Mouse (Mus musculus): ENCODE data around the gene Cald1. TPM values are rescaled to one million over a fixed set of nuclear protein-coding genes. Genes with fewer than 3 reads are reported as not detected.

The Cald1 gene
- total RNA-seq, 2 experiments from 2014 or later: 23.3 to 35.0 TPM

GRCm38 (mm10) chr6:34609892-34610829 lies 11.9 kb downstream of the Cald1 start:
- DNase-seq (ENCODE audit: low spot score): peak; percentile 75

GRCm38 (mm10) chr6:34613122-34613521 lies 14.8 kb downstream of the Cald1 start:
- no peak for DNase-seq (ENCODE audit: low spot score)

GRCm38 (mm10) chr6:34615419-34615818 lies 17.1 kb downstream of the Cald1 start:
- DNase-seq (ENCODE audit: low spot score): no peak

- no peak for DNase-seq (ENCODE audit: low spot score)
Measured at GRCm38 (mm10) chr6:34619494-34619893, 21.2 kb downstream of the Cald1 start.

GRCm38 (mm10) chr6:34620242-34620641 lies 21.9 kb downstream of the Cald1 start:
- DNase-seq (ENCODE audit: low spot score): no peak

- DNase-seq (ENCODE audit: low spot score): no peak
Measured at GRCm38 (mm10) chr6:34622865-34623264, 24.6 kb downstream of the Cald1 start.

- no peak for DNase-seq (ENCODE audit: low spot score)
Measured at GRCm38 (mm10) chr6:34623290-34623689, 25.0 kb downstream of the Cald1 start.

- no peak for DNase-seq (ENCODE audit: low spot score)
Measured at GRCm38 (mm10) chr6:34624536-34624935, 26.2 kb downstream of the Cald1 start.

- DNase-seq (ENCODE audit: low spot score): no peak
Measured at GRCm38 (mm10) chr6:34626586-34627245, 28.4 kb downstream of the Cald1 start.

GRCm38 (mm10) chr6:34628131-34628530 lies 29.8 kb downstream of the Cald1 start:
- no peak for DNase-seq (ENCODE audit: low spot score)

GRCm38 (mm10) chr6:34633776-34634175 lies 35.5 kb downstream of the Cald1 start:
- DNase-seq (ENCODE audit: low spot score): no peak

GRCm38 (mm10) chr6:34637588-34638438 lies 39.5 kb downstream of the Cald1 start:
- DNase-seq (ENCODE audit: low spot score): no peak

- DNase-seq (ENCODE audit: low spot score): no peak
Measured at GRCm38 (mm10) chr6:34638667-34639066, 40.4 kb downstream of the Cald1 start.

- no peak for DNase-seq (ENCODE audit: low spot score)
Measured at GRCm38 (mm10) chr6:34640226-34640625, 41.9 kb downstream of the Cald1 start.

- DNase-seq (ENCODE audit: low spot score): no peak
Measured at GRCm38 (mm10) chr6:34641081-34641480, 42.8 kb downstream of the Cald1 start.

GRCm38 (mm10) chr6:34642075-34642547 lies 43.8 kb downstream of the Cald1 start:
- no peak for DNase-seq (ENCODE audit: low spot score)

GRCm38 (mm10) chr6:34648017-34648787 lies 49.9 kb downstream of the Cald1 start:
- no peak for DNase-seq (ENCODE audit: low spot score)

- no peak for DNase-seq (ENCODE audit: low spot score)
Measured at GRCm38 (mm10) chr6:34651298-34651697, 53.0 kb downstream of the Cald1 start.

GRCm38 (mm10) chr6:34655719-34656118 lies 57.4 kb downstream of the Cald1 start:
- no peak for DNase-seq (ENCODE audit: low spot score)

- no peak for DNase-seq (ENCODE audit: low spot score)
Measured at GRCm38 (mm10) chr6:34658791-34659190, 60.5 kb downstream of the Cald1 start.

GRCm38 (mm10) chr6:34660724-34661123 lies 62.4 kb downstream of the Cald1 start:
- peak; percentile 35 for DNase-seq (ENCODE audit: low spot score)

Data from gastrocnemius, adult 18-20 months (tissue).